Mouse (Mus musculus): ENCODE data around the gene Lysmd4.

Gene Lysmd4

DNA sequence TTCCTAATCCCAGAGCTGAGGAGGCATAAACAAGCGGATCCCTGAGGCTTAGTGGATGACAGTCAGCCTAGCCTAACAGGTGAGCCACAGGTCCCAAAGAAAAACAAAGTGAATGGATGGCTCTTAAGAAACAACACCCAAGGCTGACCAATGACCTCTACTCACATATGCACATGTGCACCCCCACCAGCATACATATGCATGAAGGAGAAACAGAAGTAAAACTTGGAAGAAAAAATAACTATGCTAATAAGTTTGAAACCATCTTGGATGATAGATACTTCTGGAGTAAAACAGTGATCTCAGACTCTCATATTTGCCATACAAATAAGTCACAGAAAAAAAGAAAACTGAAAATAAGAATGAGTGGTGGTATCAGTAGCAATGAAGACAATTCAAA lies 122.1 kb downstream of the Lysmd4 start:
- no peak for DNase-seq

DNA sequence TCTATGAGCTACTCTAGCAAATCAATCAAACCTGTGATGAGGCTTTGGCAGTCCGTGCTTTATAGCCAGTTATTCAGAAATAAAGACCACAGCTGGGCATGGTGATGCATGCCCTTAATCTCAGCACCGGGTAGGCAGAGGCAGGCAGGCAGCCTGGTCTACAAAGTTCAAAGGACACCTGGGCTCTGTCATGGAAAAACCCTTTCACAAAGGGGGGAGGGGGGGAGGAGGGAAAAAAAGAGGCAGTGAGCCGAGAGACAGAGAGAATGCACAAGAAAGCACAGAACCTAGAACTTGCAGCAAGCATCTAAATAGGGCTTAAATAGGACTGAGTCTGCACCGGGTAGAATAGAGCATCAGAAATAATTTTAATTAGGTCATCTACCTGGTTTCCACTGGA lies 130.6 kb downstream of the Lysmd4 start:
- DNase-seq, result no peak

DNA sequence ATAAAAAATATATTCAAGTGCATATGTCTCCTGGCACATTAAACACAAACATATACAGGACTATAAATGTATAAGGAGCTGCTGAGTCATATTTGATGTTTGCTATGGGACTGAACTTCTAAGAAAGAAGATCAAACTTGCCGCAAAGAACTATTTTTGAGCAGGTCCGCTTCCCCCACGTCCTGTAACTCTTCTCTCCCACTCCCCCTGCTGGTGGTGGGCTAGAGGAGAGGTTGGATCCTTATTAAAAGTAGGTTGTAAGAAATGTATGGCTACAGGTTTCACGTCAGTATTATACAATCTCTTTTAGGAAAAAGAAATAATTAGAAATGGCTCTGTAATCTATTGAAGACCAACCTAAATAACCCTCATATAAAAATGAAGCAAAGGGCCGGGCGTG lies 131.3 kb downstream of the Lysmd4 start:
- DNase-seq, result peak; percentile 44

DNA sequence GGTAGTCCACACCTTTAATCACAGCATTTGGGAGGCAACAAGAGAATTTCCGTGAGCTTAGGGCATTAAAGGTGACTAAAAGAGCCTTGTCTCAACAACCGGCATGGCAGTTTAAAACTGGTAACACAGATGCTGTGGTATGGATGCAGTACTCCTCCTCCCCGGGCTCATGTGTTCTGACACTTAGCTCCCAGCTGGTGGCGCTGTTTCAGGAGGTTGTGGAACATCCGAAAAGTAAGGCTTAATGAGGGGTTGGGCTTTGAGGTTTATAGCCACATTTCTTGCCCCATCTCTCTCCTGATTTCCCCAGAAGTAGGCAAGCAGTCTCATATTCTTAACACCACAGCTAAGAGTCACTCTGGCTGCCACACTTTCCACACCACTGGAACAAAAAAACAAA lies 133.5 kb downstream of the Lysmd4 start:
- no peak for DNase-seq

All from liver (tissue).